Mouse (Mus musculus): ENCODE data around the gene H3f3b. TPM values are rescaled to one million over a fixed set of nuclear protein-coding genes. Genes with fewer than 3 reads are reported as not detected.

The H3f3b gene
- polyA plus RNA-seq, 1 experiment from 2014 or later: 2,216 TPM

GRCm38 (mm10) chr11:116060596-116060995 lies 32.8 kb upstream of the H3f3b start:
- no peak for ATAC-seq (ENCODE audit: low FRiP score)
- WGBS: 93% methylated on average over 9 of the region's 9 CpGs

GRCm38 (mm10) chr11:116059691-116060025 lies 31.9 kb upstream of the H3f3b start:
- 95% methylated on average over 11 of the region's 11 CpGs for WGBS
- Histone ChIP-seq H3K36me3 (peaks cover 77% of the 10 kb centered on the region), H3K27ac (no peak overlapping the region), H3K27me3 (no peaks in the 10 kb centered on the region), H3K9ac (no peak overlapping the region), H3K4me1 (0 out of 2 replicates have a peak, but pooled peaks cover 4% of the 10 kb centered on the region), H3K4me2 (replicated peaks) (no peak overlapping the region), H3K4me3 (no peak overlapping the region), H3K9me3 (replicated peaks) (no peaks in the 10 kb centered on the region)
- no peak for ATAC-seq (ENCODE audit: low FRiP score)

More at GRCm38 (mm10) chr11:116060596-116060995, 32.8 kb upstream of the H3f3b start:
- Histone ChIP-seq H3K4me3 (no peak overlapping the region), H3K27ac (no peak overlapping the region), H3K4me2 (replicated peaks) (no peak overlapping the region), H3K9ac (no peak overlapping the region), H3K9me3 (replicated peaks) (no peaks in the 10 kb centered on the region), H3K36me3 (peaks cover 67% of the 10 kb centered on the region), H3K27me3 (no peaks in the 10 kb centered on the region), H3K4me1 (0 out of 2 replicates have a peak, but pooled peaks cover 4% of the 10 kb centered on the region)

- Histone ChIP-seq H3K4me1 (0 out of 2 replicates have a peak, but pooled peaks cover 4% of the 10 kb centered on the region), H3K4me2 (replicated peaks) (no peak overlapping the region), H3K36me3 (peaks cover 83% of the 10 kb centered on the region), H3K27me3 (no peaks in the 10 kb centered on the region), H3K4me3 (no peak overlapping the region), H3K9ac (no peak overlapping the region), H3K9me3 (replicated peaks) (no peaks in the 10 kb centered on the region), H3K27ac (no peak overlapping the region)
- no peak for ATAC-seq (ENCODE audit: low FRiP score)
- WGBS: 94% methylated on average over 17 of the region's 17 CpGs
These were observed 31.3 kb upstream of the H3f3b start for GRCm38 (mm10) chr11:116058868-116059690.

GRCm38 (mm10) chr11:116058022-116058614 lies 30.4 kb upstream of the H3f3b start:
- Histone ChIP-seq H3K9me3 (replicated peaks) (no peaks in the 10 kb centered on the region), H3K4me1 (0 out of 2 replicates have a peak, but pooled peaks cover 4% of the 10 kb centered on the region), H3K9ac (no peak overlapping the region), H3K27me3 (no peaks in the 10 kb centered on the region), H3K27ac (no peak overlapping the region), H3K36me3 (peaks cover 92% of the 10 kb centered on the region), H3K4me2 (replicated peaks) (no peak overlapping the region), H3K4me3 (no peak overlapping the region)
- WGBS: 84% methylated on average over 12 of the region's 12 CpGs
- ATAC-seq (ENCODE audit: low FRiP score): no peak

- no peak overlapping the region for H3K9ac ChIP-seq
- H3K9me3 ChIP-seq (replicated peaks): no peaks in the 10 kb centered on the region
- no peak overlapping the region for H3K4me3 ChIP-seq
- ATAC-seq (ENCODE audit: low FRiP score): no peak
- H3K4me1 ChIP-seq: 0 out of 2 replicates have a peak, but pooled peaks cover 3% of the 10 kb centered on the region
- 92% methylated on average over 4 of the region's 4 CpGs for WGBS
- no peaks in the 10 kb centered on the region for H3K27me3 ChIP-seq
- no peak overlapping the region for H3K27ac ChIP-seq
- H3K4me2 ChIP-seq (replicated peaks): no peak overlapping the region
- H3K36me3 ChIP-seq: peaks cover 99% of the 10 kb centered on the region
These were observed 29.6 kb upstream of the H3f3b start for GRCm38 (mm10) chr11:116057237-116057881.

- H3K36me3 ChIP-seq: peaks cover 100% of the 10 kb centered on the region
- WGBS: 95% methylated on average over 11 of the region's 11 CpGs
These were observed 28.1 kb upstream of the H3f3b start for GRCm38 (mm10) chr11:116055873-116056272.

GRCm38 (mm10) chr11:116053510-116054229 lies 25.9 kb upstream of the H3f3b start:
- no peak overlapping the region for H3K9ac ChIP-seq
- H3K27ac ChIP-seq: no peak overlapping the region
- ATAC-seq (ENCODE audit: low FRiP score): no peak
- no peak overlapping the region for H3K4me2 ChIP-seq (replicated peaks)
- peaks cover 100% of the 10 kb centered on the region for H3K36me3 ChIP-seq
- no peak overlapping the region for H3K4me3 ChIP-seq
- no peaks in the 10 kb centered on the region for H3K4me1 ChIP-seq
- H3K27me3 ChIP-seq: no peaks in the 10 kb centered on the region
- H3K9me3 ChIP-seq (replicated peaks): no peaks in the 10 kb centered on the region
- 95% methylated on average over 9 of the region's 9 CpGs for WGBS

More at GRCm38 (mm10) chr11:116055873-116056272, 28.1 kb upstream of the H3f3b start:
- H3K9me3 ChIP-seq (replicated peaks): no peaks in the 10 kb centered on the region
- no peak overlapping the region for H3K27ac ChIP-seq
- no peak overlapping the region for H3K4me3 ChIP-seq
- no peak overlapping the region for H3K4me2 ChIP-seq (replicated peaks)
- H3K27me3 ChIP-seq: no peaks in the 10 kb centered on the region
- H3K9ac ChIP-seq: no peak overlapping the region
- ATAC-seq (ENCODE audit: low FRiP score): no peak
- H3K4me1 ChIP-seq: no peaks in the 10 kb centered on the region

GRCm38 (mm10) chr11:116050196-116050595 lies 22.4 kb upstream of the H3f3b start:
- no peak for ATAC-seq (ENCODE audit: low FRiP score)
- no peak overlapping the region for H3K4me2 ChIP-seq (replicated peaks)
- H3K36me3 ChIP-seq: peaks cover 93% of the 10 kb centered on the region
- H3K27ac ChIP-seq: no peak overlapping the region
- 90% methylated on average over 4 of the region's 4 CpGs for WGBS
- H3K27me3 ChIP-seq: no peaks in the 10 kb centered on the region
- no peaks in the 10 kb centered on the region for H3K9me3 ChIP-seq (replicated peaks)
- no peak overlapping the region for H3K4me3 ChIP-seq
- no peaks in the 10 kb centered on the region for H3K4me1 ChIP-seq
- no peak overlapping the region for H3K9ac ChIP-seq

- ATAC-seq (ENCODE audit: low FRiP score): no peak
- WGBS: 87% methylated on average over 2 of the region's 2 CpGs
- no peaks in the 10 kb centered on the region for H3K27me3 ChIP-seq
- H3K9me3 ChIP-seq (replicated peaks): no peaks in the 10 kb centered on the region
- H3K4me1 ChIP-seq: no peaks in the 10 kb centered on the region
- no peak overlapping the region for H3K4me2 ChIP-seq (replicated peaks)
- no peak overlapping the region for H3K4me3 ChIP-seq
- H3K36me3 ChIP-seq: peaks cover 92% of the 10 kb centered on the region
- H3K27ac ChIP-seq: no peak overlapping the region
- H3K9ac ChIP-seq: no peak overlapping the region
These were observed 21.8 kb upstream of the H3f3b start for GRCm38 (mm10) chr11:116049610-116050009.

- Histone ChIP-seq H3K36me3 (peaks cover 66% of the 10 kb centered on the region), H3K9me3 (replicated peaks) (no peaks in the 10 kb centered on the region), H3K9ac (no peak overlapping the region), H3K4me2 (replicated peaks) (no peak overlapping the region), H3K4me1 (no peaks in the 10 kb centered on the region), H3K27ac (no peak overlapping the region), H3K27me3 (no peaks in the 10 kb centered on the region), H3K4me3 (no peak overlapping the region)
- 97% methylated on average over 6 of the region's 6 CpGs for WGBS
- no peak for ATAC-seq (ENCODE audit: low FRiP score)
These were observed 17.4 kb upstream of the H3f3b start for GRCm38 (mm10) chr11:116045173-116045572.

- no peak overlapping the region for H3K4me2 ChIP-seq (replicated peaks)
- WGBS: 88% methylated on average over 1 of the region's 1 CpGs
- no peaks in the 10 kb centered on the region for H3K9me3 ChIP-seq (replicated peaks)
- H3K9ac ChIP-seq: no peak overlapping the region
- H3K4me3 ChIP-seq: no peak overlapping the region
- no peaks in the 10 kb centered on the region for H3K27me3 ChIP-seq
- H3K27ac ChIP-seq: no peak overlapping the region
- H3K36me3 ChIP-seq: peaks cover 64% of the 10 kb centered on the region
- no peak for ATAC-seq (ENCODE audit: low FRiP score)
- H3K4me1 ChIP-seq: no peaks in the 10 kb centered on the region
These were observed 15.5 kb upstream of the H3f3b start for GRCm38 (mm10) chr11:116043286-116043685.

Data from hindbrain, embryonic 12.5 days (tissue).